Mouse (Mus musculus): ENCODE results near the gene Dmgdh. TPM values are rescaled to one million over a fixed set of nuclear protein-coding genes. Genes with fewer than 3 reads are reported as not detected.

Dmgdh gene
- polyA plus RNA-seq, 1 experiment = 0.72 TPM

GRCm38 (mm10) chr13:93687321-93687720 lies 13.1 kb downstream of the Dmgdh start:
- Histone ChIP-seq H3K9ac (ENCODE audit: low read depth, poor library complexity, severe bottlenecking) (no peak overlapping the region), H3K4me3 (ENCODE audit: low read depth, low read length) (no peak overlapping the region), H3K4me1 (ENCODE audit: control insufficient read depth, insufficient read depth, low read length) (no peaks in the 10 kb centered on the region), H3K27me3 (ENCODE audit: control insufficient read depth, insufficient read depth, low read length, poor library complexity, severe bottlenecking) (no peaks in the 10 kb centered on the region), H3K9me3 (replicated peaks; ENCODE audit: control insufficient read depth, insufficient read depth, low read length, poor library complexity, severe bottlenecking) (no peaks in the 10 kb centered on the region), H3K27ac (ENCODE audit: insufficient read depth, low read length) (no peak overlapping the region), H3K36me3 (ENCODE audit: control insufficient read depth, insufficient read depth, low read length, poor library complexity, severe bottlenecking) (no peaks in the 10 kb centered on the region)
- no peak for TF ChIP-seq POLR2A (IDR thresholded peaks at IDR 0.05; ENCODE audit: insufficient read depth, low read length)
- no peak for TF ChIP-seq CTCF (IDR thresholded peaks at IDR 0.05; ENCODE audit: low read depth, low read length)
- TF ChIP-seq EP300 (IDR thresholded peaks at IDR 0.05; ENCODE audit: insufficient read depth, low read depth, low read length) = no peak

- TF ChIP-seq POLR2A (IDR thresholded peaks at IDR 0.05; ENCODE audit: insufficient read depth, low read length) (no peak), EP300 (IDR thresholded peaks at IDR 0.05; ENCODE audit: insufficient read depth, low read depth, low read length) (no peak), CTCF (IDR thresholded peaks at IDR 0.05; ENCODE audit: low read depth, low read length) (no peak)
- no peak overlapping the region for H3K9ac ChIP-seq (ENCODE audit: low read depth, poor library complexity, severe bottlenecking)
Observed at GRCm38 (mm10) chr13:93689566-93689965, 15.3 kb downstream of the Dmgdh start.

GRCm38 (mm10) chr13:93690821-93691220 lies 16.6 kb downstream of the Dmgdh start:
- H3K4me1 ChIP-seq (ENCODE audit: control insufficient read depth, insufficient read depth, low read length) = no peaks in the 10 kb centered on the region
- H3K27me3 ChIP-seq (ENCODE audit: control insufficient read depth, insufficient read depth, low read length, poor library complexity, severe bottlenecking) = no peaks in the 10 kb centered on the region
- H3K9ac ChIP-seq (ENCODE audit: low read depth, poor library complexity, severe bottlenecking) = no peak overlapping the region
- H3K36me3 ChIP-seq (ENCODE audit: control insufficient read depth, insufficient read depth, low read length, poor library complexity, severe bottlenecking) = no peaks in the 10 kb centered on the region; the same call in 1 of the 2 replicates
- no peak overlapping the region for H3K27ac ChIP-seq (ENCODE audit: insufficient read depth, low read length)
- H3K9me3 ChIP-seq (replicated peaks; ENCODE audit: control insufficient read depth, insufficient read depth, low read length, poor library complexity, severe bottlenecking) = no peaks in the 10 kb centered on the region
- no peak for TF ChIP-seq EP300 (IDR thresholded peaks at IDR 0.05; ENCODE audit: insufficient read depth, low read depth, low read length)
- no peak for TF ChIP-seq CTCF (IDR thresholded peaks at IDR 0.05; ENCODE audit: low read depth, low read length)
- no peak for TF ChIP-seq POLR2A (IDR thresholded peaks at IDR 0.05; ENCODE audit: insufficient read depth, low read length)
- H3K4me3 ChIP-seq (ENCODE audit: low read depth, low read length) = no peak overlapping the region

More at GRCm38 (mm10) chr13:93689566-93689965, 15.3 kb downstream of the Dmgdh start:
- H3K27me3 ChIP-seq (ENCODE audit: control insufficient read depth, insufficient read depth, low read length, poor library complexity, severe bottlenecking) = no peaks in the 10 kb centered on the region
- no peaks in the 10 kb centered on the region; the same call in 1 of the 2 replicates for H3K36me3 ChIP-seq (ENCODE audit: control insufficient read depth, insufficient read depth, low read length, poor library complexity, severe bottlenecking)
- no peaks in the 10 kb centered on the region for H3K4me1 ChIP-seq (ENCODE audit: control insufficient read depth, insufficient read depth, low read length)
- no peak overlapping the region for H3K4me3 ChIP-seq (ENCODE audit: low read depth, low read length)
- H3K27ac ChIP-seq (ENCODE audit: insufficient read depth, low read length) = no peak overlapping the region
- no peaks in the 10 kb centered on the region for H3K9me3 ChIP-seq (replicated peaks; ENCODE audit: control insufficient read depth, insufficient read depth, low read length, poor library complexity, severe bottlenecking)

GRCm38 (mm10) chr13:93698866-93699265 lies 24.6 kb downstream of the Dmgdh start:
- no peak overlapping the region for H3K9ac ChIP-seq (ENCODE audit: low read depth, poor library complexity, severe bottlenecking)
- H3K27me3 ChIP-seq (ENCODE audit: control insufficient read depth, insufficient read depth, low read length, poor library complexity, severe bottlenecking) = no peaks in the 10 kb centered on the region
- H3K4me1 ChIP-seq (ENCODE audit: control insufficient read depth, insufficient read depth, low read length) = no peaks in the 10 kb centered on the region
- H3K9me3 ChIP-seq (replicated peaks; ENCODE audit: control insufficient read depth, insufficient read depth, low read length, poor library complexity, severe bottlenecking) = no peaks in the 10 kb centered on the region
- H3K36me3 ChIP-seq (ENCODE audit: control insufficient read depth, insufficient read depth, low read length, poor library complexity, severe bottlenecking) = no peaks in the 10 kb centered on the region
- H3K4me3 ChIP-seq (ENCODE audit: low read depth, low read length) = no peak overlapping the region
- TF ChIP-seq POLR2A (IDR thresholded peaks at IDR 0.05; ENCODE audit: insufficient read depth, low read length) (no peak), EP300 (IDR thresholded peaks at IDR 0.05; ENCODE audit: insufficient read depth, low read depth, low read length) (no peak), CTCF (IDR thresholded peaks at IDR 0.05; ENCODE audit: low read depth, low read length) (no peak)
- H3K27ac ChIP-seq (ENCODE audit: insufficient read depth, low read length) = no peak overlapping the region

- TF ChIP-seq POLR2A (IDR thresholded peaks at IDR 0.05; ENCODE audit: insufficient read depth, low read length) (no peak), EP300 (IDR thresholded peaks at IDR 0.05; ENCODE audit: insufficient read depth, low read depth, low read length) (no peak), CTCF (IDR thresholded peaks at IDR 0.05; ENCODE audit: low read depth, low read length) (no peak)
- H3K27ac ChIP-seq (ENCODE audit: insufficient read depth, low read length) = no peak overlapping the region
- no peaks in the 10 kb centered on the region for H3K27me3 ChIP-seq (ENCODE audit: control insufficient read depth, insufficient read depth, low read length, poor library complexity, severe bottlenecking)
Observed at GRCm38 (mm10) chr13:93705697-93706096, 31.5 kb downstream of the Dmgdh start.

GRCm38 (mm10) chr13:93707271-93707670 lies 33.0 kb downstream of the Dmgdh start:
- Histone ChIP-seq H3K36me3 (ENCODE audit: control insufficient read depth, insufficient read depth, low read length, poor library complexity, severe bottlenecking) (no peaks in the 10 kb centered on the region), H3K9me3 (replicated peaks; ENCODE audit: control insufficient read depth, insufficient read depth, low read length, poor library complexity, severe bottlenecking) (no peaks in the 10 kb centered on the region), H3K4me1 (ENCODE audit: control insufficient read depth, insufficient read depth, low read length) (no peaks in the 10 kb centered on the region), H3K4me3 (ENCODE audit: low read depth, low read length) (no peak overlapping the region), H3K27me3 (ENCODE audit: control insufficient read depth, insufficient read depth, low read length, poor library complexity, severe bottlenecking) (no peaks in the 10 kb centered on the region), H3K9ac (ENCODE audit: low read depth, poor library complexity, severe bottlenecking) (no peak overlapping the region), H3K27ac (ENCODE audit: insufficient read depth, low read length) (no peak overlapping the region)
- TF ChIP-seq POLR2A (IDR thresholded peaks at IDR 0.05; ENCODE audit: insufficient read depth, low read length) (no peak), CTCF (IDR thresholded peaks at IDR 0.05; ENCODE audit: low read depth, low read length) (no peak), EP300 (IDR thresholded peaks at IDR 0.05; ENCODE audit: insufficient read depth, low read depth, low read length) (no peak)

More at GRCm38 (mm10) chr13:93705697-93706096, 31.5 kb downstream of the Dmgdh start:
- no peak overlapping the region for H3K4me3 ChIP-seq (ENCODE audit: low read depth, low read length)
- no peaks in the 10 kb centered on the region for H3K36me3 ChIP-seq (ENCODE audit: control insufficient read depth, insufficient read depth, low read length, poor library complexity, severe bottlenecking)
- no peaks in the 10 kb centered on the region for H3K9me3 ChIP-seq (replicated peaks; ENCODE audit: control insufficient read depth, insufficient read depth, low read length, poor library complexity, severe bottlenecking)
- no peaks in the 10 kb centered on the region for H3K4me1 ChIP-seq (ENCODE audit: control insufficient read depth, insufficient read depth, low read length)
- no peak overlapping the region for H3K9ac ChIP-seq (ENCODE audit: low read depth, poor library complexity, severe bottlenecking)
